Mouse (Mus musculus): Measurements from ENCODE around the gene Lefty1. TPM values are rescaled to one million over a fixed set of nuclear protein-coding genes. Genes with fewer than 3 reads are reported as not detected.

The Lefty1 gene
- 1.6 TPM for polyA plus RNA-seq (2014; fragmentation: Illumina TruSeq; extraction: RNeasy Lipid Tissue Mini Kit (QIAGEN cat#74804); ENCODE audit: low read depth, low replicate concordance)

GRCm38 (mm10) chr1:180934467-180935419 is at the start of gene Lefty1:
TSS of gene Lefty1 (plus strand) at chr1:180935022.

DNA sequence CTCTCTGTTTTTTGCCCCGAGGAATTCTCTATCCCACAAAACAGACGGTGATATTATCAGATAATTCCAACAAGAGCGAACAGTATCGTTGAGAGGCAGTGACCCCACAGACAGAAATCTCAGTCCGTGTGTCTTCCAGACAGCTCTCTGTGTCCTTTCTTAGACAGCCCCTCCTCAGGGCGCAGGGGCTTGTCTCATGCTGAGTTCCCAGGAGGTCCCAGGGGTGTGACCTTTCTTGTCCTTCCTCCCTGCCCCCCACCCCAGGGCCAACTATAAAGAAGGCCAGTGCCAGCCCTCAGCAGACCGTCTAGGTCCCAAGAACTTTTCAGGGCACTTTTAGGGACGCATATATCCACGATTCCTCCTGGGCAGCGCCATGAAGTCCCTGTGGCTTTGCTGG is 42.0 kb upstream of the Lefty1 start, which contains the start of gene Lefty2:
Lefty2 (plus strand) TSS at position 301 of the 400 bp plus-strand sequence.

DNA sequence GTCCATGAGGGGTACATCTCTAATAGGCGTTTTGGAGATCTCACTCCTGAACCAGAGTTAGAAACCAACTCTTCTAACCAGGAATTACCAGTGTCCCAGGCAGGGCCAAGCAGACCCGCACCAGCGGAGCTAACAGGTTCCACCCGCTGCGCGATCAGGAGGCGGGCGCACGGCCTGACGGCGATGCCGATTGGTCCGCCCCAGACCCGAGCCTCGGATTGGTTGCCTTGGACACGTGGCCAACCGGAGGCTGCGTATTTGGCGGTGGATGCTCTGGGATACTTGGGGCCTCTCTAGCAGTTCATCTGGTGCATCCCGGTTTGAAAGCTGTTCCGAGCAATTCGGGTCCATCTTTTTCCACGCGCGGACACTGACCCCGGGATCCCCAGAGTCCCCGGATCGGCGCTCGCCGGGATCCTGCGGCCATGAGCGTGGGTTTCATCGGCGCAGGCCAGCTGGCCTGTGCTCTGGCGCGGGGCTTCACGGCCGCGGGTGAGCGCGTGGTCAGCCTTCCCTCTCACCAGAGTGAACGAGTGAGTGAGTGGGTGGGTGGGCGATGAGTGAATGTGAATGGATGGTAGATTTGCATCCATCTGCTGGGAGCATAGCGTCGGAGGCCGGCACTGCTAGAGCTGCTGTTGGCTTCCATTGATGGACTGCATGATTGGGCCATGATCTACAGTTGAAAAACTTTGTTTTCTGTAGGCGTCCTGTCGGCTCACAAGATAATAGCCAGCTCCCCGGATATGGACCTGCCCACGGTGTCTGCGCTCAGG is 30.6 kb upstream of the Lefty1 start, which contains the start of gene Pycr2:
Pycr2 (plus strand) TSS at position 255 of the 776 bp plus-strand sequence.

GRCm38 (mm10) chr1:180942166-180943031 is 7.6 kb downstream of the Lefty1 start, which contains the start of gene Tmem63a:
TSS of gene Tmem63a (plus strand) at chr1:180942344.

Other genes with a start within 250 kb of the Lefty1 start
- gene Mixl1, start 238.0 kb upstream of the Lefty1 start, polyA plus RNA-seq (2014; fragmentation: Illumina TruSeq; extraction: RNeasy Lipid Tissue Mini Kit (QIAGEN cat#74804); ENCODE audit: low read depth, low replicate concordance) = not detected
- gene Acbd3, start 209.0 kb upstream of the Lefty1 start, polyA plus RNA-seq (2014; fragmentation: Illumina TruSeq; extraction: RNeasy Lipid Tissue Mini Kit (QIAGEN cat#74804); ENCODE audit: low read depth, low replicate concordance) = 98.0 TPM
- gene H3f3a, start 121.1 kb upstream of the Lefty1 start, polyA plus RNA-seq (2014; fragmentation: Illumina TruSeq; extraction: RNeasy Lipid Tissue Mini Kit (QIAGEN cat#74804); ENCODE audit: low read depth, low replicate concordance) = 1,682 TPM
- 33.7 TPM for gene Sde2, start 83.9 kb upstream of the Lefty1 start, polyA plus RNA-seq (2014; fragmentation: Illumina TruSeq; extraction: RNeasy Lipid Tissue Mini Kit (QIAGEN cat#74804); ENCODE audit: low read depth, low replicate concordance)
- gene Lefty2, start 41.9 kb upstream of the Lefty1 start, polyA plus RNA-seq (2014; fragmentation: Illumina TruSeq; extraction: RNeasy Lipid Tissue Mini Kit (QIAGEN cat#74804); ENCODE audit: low read depth, low replicate concordance) = 0.23 TPM
- gene Pycr2, start 30.7 kb upstream of the Lefty1 start, polyA plus RNA-seq (2014; fragmentation: Illumina TruSeq; extraction: RNeasy Lipid Tissue Mini Kit (QIAGEN cat#74804); ENCODE audit: low read depth, low replicate concordance) = 3.1 TPM
- 10.2 TPM for gene Tmem63a, start 7.3 kb downstream of the Lefty1 start, polyA plus RNA-seq (2014; fragmentation: Illumina TruSeq; extraction: RNeasy Lipid Tissue Mini Kit (QIAGEN cat#74804); ENCODE audit: low read depth, low replicate concordance)
- gene Ephx1, start 85.9 kb downstream of the Lefty1 start, polyA plus RNA-seq (2014; fragmentation: Illumina TruSeq; extraction: RNeasy Lipid Tissue Mini Kit (QIAGEN cat#74804); ENCODE audit: low read depth, low replicate concordance) = 157 TPM
- not detected for gene 9130409I23Rik, start 116.2 kb downstream of the Lefty1 start, polyA plus RNA-seq (2014; fragmentation: Illumina TruSeq; extraction: RNeasy Lipid Tissue Mini Kit (QIAGEN cat#74804); ENCODE audit: low read depth, low replicate concordance)
- 35.7 TPM for gene Nvl, start 209.2 kb downstream of the Lefty1 start, polyA plus RNA-seq (2014; fragmentation: Illumina TruSeq; extraction: RNeasy Lipid Tissue Mini Kit (QIAGEN cat#74804); ENCODE audit: low read depth, low replicate concordance)
- 281 TPM for gene Cnih4, start 209.7 kb downstream of the Lefty1 start, polyA plus RNA-seq (2014; fragmentation: Illumina TruSeq; extraction: RNeasy Lipid Tissue Mini Kit (QIAGEN cat#74804); ENCODE audit: low read depth, low replicate concordance)